Mouse (Mus musculus) heart, postnatal 10 days (tissue): Measurements from ENCODE around the gene Hax1. TPM values are rescaled to one million over a fixed set of nuclear protein-coding genes. Genes with fewer than 3 reads are reported as not detected.

Experiments
- DNase-seq, 2 experiments: peaks; one replicate each; pipeline ENCODE4 v3.0.0; 2021
- intact Hi-C: fragments of 180-260 bp; cut with DNase I; formaldehyde crosslinking; loops from one replicate; pipeline ENCODE4 v1.15.1; 2025
- microRNA-seq, 2 experiments: library from miRNA; unstranded; fragments of <30 nt; microRNA quantifications; one replicate each; pipeline ENCODE4 v1.2.0; 2022
- total RNA-seq, 2 experiments: library from RNA; stranded (reverse); gene quantifications; 2 replicates each; pipeline ENCODE4 v1.2.3; 2021

The Hax1 gene
- total RNA-seq, 2 experiments from 2014 or later, result 43.6 to 44.1 TPM

- peak; percentile 50 to 62 for DNase-seq
- intact Hi-C loops, result loop anchor here (5.0 kb wide), 2 partner anchors 90 to 100 kb away; partner anchors contain the start of genes 4933434E20Rik and Ubap2l
These were observed 35.8 kb downstream of the Hax1 start for GRCm38 (mm10) chr3:89962751-89963220.

GRCm38 (mm10) chr3:89962059-89962750 lies 36.4 kb downstream of the Hax1 start:
- intact Hi-C loops, result loop anchor here (5.0 kb wide), 2 partner anchors 90 to 100 kb away; partner anchors contain the start of genes 4933434E20Rik and Ubap2l
- peak; percentile 72 to 75 for DNase-seq

- DNase-seq, result peak in 1 of 2 experiments; percentile 31
These were observed 37.1 kb downstream of the Hax1 start for GRCm38 (mm10) chr3:89961436-89961835.

GRCm38 (mm10) chr3:89960469-89960868 lies 38.1 kb downstream of the Hax1 start:
- intact Hi-C loops, result loop anchor here (5.0 kb wide), 2 partner anchors 92 to 98 kb away; partner anchors contain the start of genes 4933434E20Rik and Ubap2l

More at GRCm38 (mm10) chr3:89961436-89961835, 37.1 kb downstream of the Hax1 start:
- intact Hi-C loops, result loop anchor here (5.0 kb wide), 2 partner anchors 91 to 99 kb away; partner anchors contain the start of genes 4933434E20Rik and Ubap2l

GRCm38 (mm10) chr3:89959435-89959834 lies 39.1 kb downstream of the Hax1 start:
- intact Hi-C loops, result loop anchor here (10.0 kb wide), 1 partner anchor 175 kb away; no protein-coding TSS in a partner anchor
- DNase-seq, result peak; percentile 21 to 31

More at GRCm38 (mm10) chr3:89960469-89960868, 38.1 kb downstream of the Hax1 start:
- peak; percentile 93 to 94 for DNase-seq

GRCm38 (mm10) chr3:89957880-89958279 lies 40.7 kb downstream of the Hax1 start:
- intact Hi-C loops, result loop anchor here (10.0 kb wide), 1 partner anchor 173 kb away; no protein-coding TSS in a partner anchor
- no peak for DNase-seq

- intact Hi-C loops, result loop anchor here (10.0 kb wide), 1 partner anchor 172 kb away; no protein-coding TSS in a partner anchor
- no peak for DNase-seq
These were observed 42.2 kb downstream of the Hax1 start for GRCm38 (mm10) chr3:89956177-89956971.

GRCm38 (mm10) chr3:89953420-89953819 lies 45.2 kb downstream of the Hax1 start:
- DNase-seq, result peak; percentile 81 to 87
- intact Hi-C loops, result loop anchor here (1.0 to 10.0 kb wide), 3 partner anchors 11 to 169 kb away; no protein-coding TSS in a partner anchor

- peak in 1 of 2 experiments; percentile 27 for DNase-seq
These were observed 49.9 kb downstream of the Hax1 start for GRCm38 (mm10) chr3:89948655-89949054.

GRCm38 (mm10) chr3:89948021-89948420 lies 50.6 kb downstream of the Hax1 start:
- no peak for DNase-seq
- intact Hi-C loops, result no loop called here

More at GRCm38 (mm10) chr3:89948655-89949054, 49.9 kb downstream of the Hax1 start:
- intact Hi-C loops, result no loop called here

Small RNAs within 50 kb of the gene (microRNA-seq; reads per million reads assigned to microRNA genes)
- gene Mir7669, result 0.70 to 0.95 reads per million in 2 experiments

Other genes with a start within 250 kb of the Hax1 start
- gene Chrnb2, start 234.1 kb downstream of the Hax1 start, total RNA-seq, result under 1 TPM; 0.12 to 0.22 TPM
- gene Ube2q1, start 225.2 kb downstream of the Hax1 start, total RNA-seq, result 10 to 100 TPM; 32.3 to 37.3 TPM
- 10 to 100 TPM; 24.8 to 25.3 TPM for gene She, start 167.4 kb downstream of the Hax1 start, total RNA-seq
- 1 to 10 TPM; 3.9 to 4.0 TPM for gene Il6ra, start 85.6 kb downstream of the Hax1 start, total RNA-seq
- gene Atp8b2, start 35.3 kb downstream of the Hax1 start, total RNA-seq, result 10 to 100 TPM; 56.2 to 58.1 TPM
- 10 to 100 TPM; 56.2 to 63.2 TPM for gene 4933434E20Rik, start 52.9 kb upstream of the Hax1 start, total RNA-seq
- 100 to 1,000 TPM; 143 to 150 TPM for gene Ubap2l, start 53.8 kb upstream of the Hax1 start, total RNA-seq
- 100 to 1,000 TPM; 103 to 108 TPM for gene Tpm3, start 73.9 kb upstream of the Hax1 start, total RNA-seq
- gene Nup210l, start 105.4 kb upstream of the Hax1 start, total RNA-seq, result under 1 TPM; 0.10 to 0.12 TPM
- gene Rps27, start 214.9 kb upstream of the Hax1 start, total RNA-seq, result 1,000 to 10,000 TPM; 1,084 to 1,156 TPM
- gene Rab13, start 214.9 kb upstream of the Hax1 start, total RNA-seq, result 10 to 100 TPM; 12.3 to 14.4 TPM
- gene Jtb, start 232.8 kb upstream of the Hax1 start, total RNA-seq, result 10 to 100 TPM; 44.4 to 46.9 TPM
- gene Creb3l4, start 244.7 kb upstream of the Hax1 start, total RNA-seq, result under 1 TPM; 0.26 to 0.45 TPM
- 100 to 1,000 TPM; 105 to 110 TPM for gene Slc39a1, start 249.4 kb upstream of the Hax1 start, total RNA-seq